Mouse (Mus musculus) myocyte (in vitro differentiated cells): Measurements from ENCODE around the gene Trit1. TPM values are rescaled to one million over a fixed set of nuclear protein-coding genes. Genes with fewer than 3 reads are reported as not detected.

ENCODE experiments used
- H3K27me3 ChIP-seq: one replicate; pipeline ENCODE4 v1.6.1; 2011; ENCODE audit not compliant: control insufficient read depth, insufficient read depth, insufficient read length
- H3K36me3 ChIP-seq: one replicate; pipeline ENCODE4 v1.6.1; 2011; ENCODE audit not compliant: control insufficient read depth, insufficient read depth
- H3K4me2 ChIP-seq: one replicate; pipeline ENCODE4 v1.6.1; 2011; ENCODE audit warnings: low read depth, control low read depth
- H3K4me3 ChIP-seq: one replicate; pipeline ENCODE4 v1.5.1; 2011; ENCODE audit warnings: mild to moderate bottlenecking, control low read depth, moderate library complexity
- H3K79me2 ChIP-seq: one replicate; pipeline ENCODE4 v1.6.1; 2011; ENCODE audit not compliant: control insufficient read depth, insufficient read depth
- H3ac ChIP-seq: one replicate; pipeline ENCODE4 v1.6.1; 2011; ENCODE audit not compliant: control insufficient read depth, insufficient read length
- CEBPB ChIP-seq: IDR thresholded peaks from 2 replicates; pipeline ENCODE4 v1.6.1; 2011; ENCODE audit warnings: mild to moderate bottlenecking, moderate library complexity; ENCODE audit not compliant: poor library complexity, insufficient read depth, severe bottlenecking
- E2F4 ChIP-seq: IDR thresholded peaks from one replicate; pipeline ENCODE4 v1.6.1; 2011; ENCODE audit warnings: mild to moderate bottlenecking, control low read depth, moderate library complexity; ENCODE audit not compliant: insufficient read depth
- MAX ChIP-seq: IDR thresholded peaks from one replicate; pipeline ENCODE4 v1.6.1; 2011; ENCODE audit warnings: low read depth, mild to moderate bottlenecking, control low read depth
- MYOD1 ChIP-seq, 3 experiments: IDR thresholded peaks; one replicate each; pipeline ENCODE4 v1.6.1; 2011; ENCODE audit warnings: control low read depth in 2 of 3, low read depth in 2 of 3, mild to moderate bottlenecking in 2 of 3, moderate library complexity in 1 of 3; ENCODE audit not compliant: insufficient read length in 2 of 3, control insufficient read depth in 1 of 3
- MYOG ChIP-seq, 3 experiments: IDR thresholded peaks; one replicate each; pipeline ENCODE4 v1.6.1; 2011; ENCODE audit warnings: control low read depth in 2 of 3, low read depth in 2 of 3, mild to moderate bottlenecking in 2 of 3; ENCODE audit not compliant: insufficient read length in 2 of 3, control insufficient read depth in 1 of 3, insufficient read depth in 1 of 3
- POLR2A ChIP-seq: IDR thresholded peaks from one replicate; pipeline ENCODE4 v1.6.1; 2011; ENCODE audit warnings: low read depth, mild to moderate bottlenecking, control low read depth, moderate library complexity; ENCODE audit not compliant: insufficient read length
- POLR2AphosphoS2 ChIP-seq: IDR thresholded peaks from one replicate; pipeline ENCODE4 v1.6.1; 2011; ENCODE audit warnings: low read depth, control low read depth; ENCODE audit not compliant: insufficient read length
- REST ChIP-seq: IDR thresholded peaks from one replicate; pipeline ENCODE4 v1.6.1; 2011; ENCODE audit warnings: mild to moderate bottlenecking, control low read depth, moderate library complexity; ENCODE audit not compliant: insufficient read depth, insufficient read length
- SRF ChIP-seq: IDR thresholded peaks from one replicate; pipeline ENCODE4 v1.6.1; 2011; ENCODE audit warnings: low read depth; ENCODE audit not compliant: control insufficient read depth, insufficient read length
- TCF12 ChIP-seq: IDR thresholded peaks from one replicate; pipeline ENCODE4 v1.6.1; 2011; ENCODE audit warnings: mild to moderate bottlenecking, control low read depth; ENCODE audit not compliant: poor library complexity, insufficient read depth, severe bottlenecking
- TCF3 ChIP-seq: IDR thresholded peaks from one replicate; pipeline ENCODE4 v1.6.1; 2011; ENCODE audit warnings: low read depth, control low read depth; ENCODE audit not compliant: insufficient read length
- USF1 ChIP-seq: IDR thresholded peaks from one replicate; pipeline ENCODE4 v1.6.1; 2011; ENCODE audit warnings: low read depth, mild to moderate bottlenecking, control low read depth, moderate library complexity
- polyA plus RNA-seq: library from polyadenylated mRNA; unstranded; fragments of >200 nt; fragmentation: generic; extraction: Trizol; gene quantifications from one replicate; pipeline ENCODE4 v1.2.1, GENCODE M21; 2012; ENCODE audit warnings: missing spikeins

Trit1 gene
- polyA plus RNA-seq, 1 experiment: 14.2 TPM

- H3K36me3 ChIP-seq: peaks cover 28% of the 10 kb centered on the region
- H3K4me3 ChIP-seq: no peak overlapping the region
- peaks cover 28% of the 10 kb centered on the region for H3K79me2 ChIP-seq
- H3K27me3 ChIP-seq: no peaks in the 10 kb centered on the region
- no peak overlapping the region for H3K4me2 ChIP-seq
- H3ac ChIP-seq: no peak overlapping the region
- no peak for TF ChIP-seq TCF3
- TF ChIP-seq USF1: no peak
- no peak for TF ChIP-seq TCF12
- no peak for TF ChIP-seq POLR2A
- TF ChIP-seq POLR2AphosphoS2: no peak
- TF ChIP-seq REST: no peak
- TF ChIP-seq SRF: no peak
- no peak for TF ChIP-seq E2F4
- no peak for TF ChIP-seq MYOG (IDR thresholded peaks at IDR 0.05; ENCODE audit: control insufficient read depth in 1 of 3, insufficient read depth in 1 of 3, insufficient read length in 2 of 3, low read depth in 2 of 3)
- no peak for TF ChIP-seq MAX
- TF ChIP-seq CEBPB: no peak
- TF ChIP-seq MYOD1 (IDR thresholded peaks at IDR 0.05; ENCODE audit: control insufficient read depth in 1 of 3, insufficient read length in 2 of 3, low read depth in 2 of 3): no peak
Observed at GRCm38 (mm10) chr4:123043858-123044257, 27.5 kb downstream of the Trit1 start.

- no peaks in the 10 kb centered on the region for H3K27me3 ChIP-seq
- H3K79me2 ChIP-seq: peaks cover 18% of the 10 kb centered on the region
- no peak overlapping the region for H3K4me3 ChIP-seq
- no peak overlapping the region for H3ac ChIP-seq
- peaks cover 21% of the 10 kb centered on the region for H3K36me3 ChIP-seq
- TF ChIP-seq MAX (no peak), USF1 (no peak), CEBPB (no peak), POLR2A (no peak), SRF (no peak), TCF12 (no peak), MYOD1 (IDR thresholded peaks at IDR 0.05; ENCODE audit: control insufficient read depth in 1 of 3, insufficient read length in 2 of 3, low read depth in 2 of 3) (no peak), MYOG (IDR thresholded peaks at IDR 0.05; ENCODE audit: control insufficient read depth in 1 of 3, insufficient read depth in 1 of 3, insufficient read length in 2 of 3, low read depth in 2 of 3) (no peak), POLR2AphosphoS2 (no peak), REST (no peak), E2F4 (no peak), TCF3 (no peak)
- H3K4me2 ChIP-seq: no peak overlapping the region
Observed at GRCm38 (mm10) chr4:123044842-123045241, 28.4 kb downstream of the Trit1 start.

DNA sequence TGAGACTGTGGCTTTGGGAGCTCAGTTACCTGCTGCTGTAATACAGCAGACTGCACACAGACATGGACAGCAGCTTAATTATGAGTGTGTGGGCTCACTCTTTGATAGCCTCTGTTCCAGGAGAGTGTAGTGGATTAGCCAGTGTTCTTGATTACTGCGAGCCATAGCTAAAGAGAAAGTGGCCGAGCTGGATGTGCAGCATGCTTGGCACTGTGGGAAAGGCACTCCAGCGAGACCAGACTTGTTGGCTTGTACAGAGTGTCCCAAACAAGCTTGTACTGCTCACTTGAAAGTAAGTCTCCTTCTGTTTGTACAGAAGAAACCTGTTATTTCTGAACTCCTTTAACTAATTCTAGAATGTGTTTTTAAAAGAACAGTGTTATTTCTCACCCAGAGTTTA lies 29.9 kb downstream of the Trit1 start:
- no peak overlapping the region for H3ac ChIP-seq
- peaks cover 10% of the 10 kb centered on the region for H3K79me2 ChIP-seq
- no peak overlapping the region for H3K4me2 ChIP-seq
- no peak for TF ChIP-seq MAX
- no peak for TF ChIP-seq CEBPB
- no peak for TF ChIP-seq REST
- TF ChIP-seq SRF: no peak
- TF ChIP-seq TCF3: no peak
- TF ChIP-seq POLR2AphosphoS2: no peak
- no peak for TF ChIP-seq USF1
- TF ChIP-seq TCF12: no peak
- TF ChIP-seq POLR2A: no peak
- TF ChIP-seq MYOG (IDR thresholded peaks at IDR 0.05; ENCODE audit: control insufficient read depth in 1 of 3, insufficient read depth in 1 of 3, insufficient read length in 2 of 3, low read depth in 2 of 3): no peak
- no peak for TF ChIP-seq MYOD1 (IDR thresholded peaks at IDR 0.05; ENCODE audit: control insufficient read depth in 1 of 3, insufficient read length in 2 of 3, low read depth in 2 of 3)
- no peak for TF ChIP-seq E2F4
- peaks cover 13% of the 10 kb centered on the region for H3K36me3 ChIP-seq
- H3K27me3 ChIP-seq: no peaks in the 10 kb centered on the region
- H3K4me3 ChIP-seq: no peak overlapping the region

- H3K4me2 ChIP-seq: peak overlapping the region; percentile 70
- H3ac ChIP-seq: no peak overlapping the region
- TF ChIP-seq REST (no peak), MYOD1 (IDR thresholded peaks at IDR 0.05; ENCODE audit: control insufficient read depth in 1 of 3, insufficient read length in 2 of 3, low read depth in 2 of 3) (peak; percentile 88 to 92 (median 90)), E2F4 (no peak), CEBPB (no peak), MYOG (IDR thresholded peaks at IDR 0.05; ENCODE audit: control insufficient read depth in 1 of 3, insufficient read depth in 1 of 3, insufficient read length in 2 of 3, low read depth in 2 of 3) (peak; percentile 54 to 84 (median 78)), TCF3 (peak; percentile 82), MAX (no peak), TCF12 (peak; percentile 17), SRF (no peak), USF1 (no peak), POLR2AphosphoS2 (no peak), POLR2A (no peak)
- peaks cover 6% of the 10 kb centered on the region for H3K79me2 ChIP-seq
- no peak overlapping the region for H3K4me3 ChIP-seq
- no peaks in the 10 kb centered on the region for H3K27me3 ChIP-seq
- H3K36me3 ChIP-seq: peaks cover 9% of the 10 kb centered on the region
Observed at GRCm38 (mm10) chr4:123050681-123051211, 34.3 kb downstream of the Trit1 start.
